Mouse (Mus musculus) hindbrain, embryonic 14.5 days (tissue): ENCODE data around the gene Bhmt. TPM values are rescaled to one million over a fixed set of nuclear protein-coding genes. Genes with fewer than 3 reads are reported as not detected.
"Not testable (repeated sequence)": the region's sequence is repeated elsewhere in the genome, so short reads cannot be mapped to it uniquely, and the experiment has no call there.

ENCODE experiments used
- ATAC-seq: fragments of 200-750 bp; cut with Nextera tagmentation; 2 replicates; pipeline ENCODE4 v1.8.0; 2017; ENCODE audit warnings: moderate number of reproducible peaks, mild to moderate bottlenecking, moderate TSS enrichment, moderate library complexity; ENCODE audit not compliant: low FRiP score
- DNase-seq: peaks from one replicate; pipeline ENCODE4 v3.0.0-alpha.2; 2015; ENCODE audit warnings: low spot score
- H3K27ac ChIP-seq: fragments of 300-500 bp; sonication (generic); 2 replicates; pipeline ENCODE4 v1.5.1; 2014; ENCODE audit warnings: mild to moderate bottlenecking, moderate library complexity
- H3K27me3 ChIP-seq: fragments of 300-500 bp; sonication (generic); 2 replicates; pipeline ENCODE4 v1.6.1; 2014; ENCODE audit warnings: mild to moderate bottlenecking, low read length, mixed read lengths; ENCODE audit not compliant: control insufficient read depth, insufficient read depth
- H3K36me3 ChIP-seq: fragments of 300-500 bp; sonication (generic); replicated peaks from 2 replicates; pipeline ENCODE4 v1.6.1; 2014; ENCODE audit not compliant: control insufficient read depth, insufficient read depth
- H3K4me1 ChIP-seq: fragments of 300-500 bp; sonication (generic); replicated peaks from 2 replicates; pipeline ENCODE4 v1.6.1; 2014; ENCODE audit warnings: antibody characterized with exemption, low read length, mixed read lengths; ENCODE audit not compliant: control insufficient read depth, insufficient read depth
- H3K4me2 ChIP-seq: fragments of 300-500 bp; sonication (generic); replicated peaks from 2 replicates; pipeline ENCODE4 v1.6.1; 2014; ENCODE audit warnings: mild to moderate bottlenecking, moderate library complexity
- H3K4me3 ChIP-seq: fragments of 300-500 bp; sonication (generic); replicated peaks from 2 replicates; pipeline ENCODE4 v1.5.1; 2014; ENCODE audit warnings: mild to moderate bottlenecking, low read length
- H3K9ac ChIP-seq: fragments of 300-500 bp; sonication (generic); 2 replicates; pipeline ENCODE4 v1.6.1; 2014
- H3K9me3 ChIP-seq: fragments of 300-500 bp; sonication (generic); 2 replicates; pipeline ENCODE4 v1.6.1; 2016; ENCODE audit warnings: low read length; ENCODE audit not compliant: control insufficient read depth
- WGBS: fragments of 180-500 bp; shearing (Covaris S2); extraction: QIAGEN DNeasy Blood & Tissue Kit; methylation state at CpG from one replicate; pipeline ENCODE4 v1.1.7; 2014; 5-methylcytosine and 5-hydroxymethylcytosine counted together
- polyA plus RNA-seq: library from polyadenylated mRNA; unstranded; fragments of >200 nt; fragmentation: Nextera tagmentation; extraction: Ambion mirVana; gene quantifications from 2 replicates; pipeline ENCODE4 v1.2.1, GENCODE M21; 2014

The Bhmt gene
- polyA plus RNA-seq, 1 experiment from 2014 or later: 1.2 TPM

DNA sequence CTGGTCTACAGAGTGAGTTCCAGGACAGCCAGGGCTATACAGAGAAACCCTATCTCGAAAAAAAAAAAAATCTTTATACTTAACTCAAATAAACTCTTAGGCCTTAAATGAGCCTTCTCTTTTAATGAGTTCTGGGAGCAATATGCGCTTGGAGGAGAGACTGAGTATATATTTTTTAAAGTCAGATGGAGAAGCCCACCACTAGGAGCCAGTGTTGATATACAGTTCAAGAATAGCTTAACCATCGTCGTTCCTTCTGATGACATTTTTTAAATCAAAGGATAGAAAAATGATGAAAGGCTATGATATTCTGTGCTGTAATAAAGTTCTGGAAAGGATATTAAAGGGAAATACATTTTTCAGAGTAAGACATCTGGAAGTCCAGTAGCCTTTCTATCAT lies 24.0 kb downstream of the Bhmt start:
- ATAC-seq (no peak), DNase-seq (no peak)
- Histone ChIP-seq H3K36me3 (no peaks in the 10 kb centered on the region), H3K27me3 (no peaks in the 10 kb centered on the region), H3K9ac (no peak overlapping the region), H3K4me2 (no peak overlapping the region), H3K4me3 (no peak overlapping the region), H3K27ac (no peak overlapping the region), H3K4me1 (no peaks in the 10 kb centered on the region), H3K9me3 (no peaks in the 10 kb centered on the region)
- WGBS: 79% methylated on average over 4 of the region's 4 CpGs

DNA sequence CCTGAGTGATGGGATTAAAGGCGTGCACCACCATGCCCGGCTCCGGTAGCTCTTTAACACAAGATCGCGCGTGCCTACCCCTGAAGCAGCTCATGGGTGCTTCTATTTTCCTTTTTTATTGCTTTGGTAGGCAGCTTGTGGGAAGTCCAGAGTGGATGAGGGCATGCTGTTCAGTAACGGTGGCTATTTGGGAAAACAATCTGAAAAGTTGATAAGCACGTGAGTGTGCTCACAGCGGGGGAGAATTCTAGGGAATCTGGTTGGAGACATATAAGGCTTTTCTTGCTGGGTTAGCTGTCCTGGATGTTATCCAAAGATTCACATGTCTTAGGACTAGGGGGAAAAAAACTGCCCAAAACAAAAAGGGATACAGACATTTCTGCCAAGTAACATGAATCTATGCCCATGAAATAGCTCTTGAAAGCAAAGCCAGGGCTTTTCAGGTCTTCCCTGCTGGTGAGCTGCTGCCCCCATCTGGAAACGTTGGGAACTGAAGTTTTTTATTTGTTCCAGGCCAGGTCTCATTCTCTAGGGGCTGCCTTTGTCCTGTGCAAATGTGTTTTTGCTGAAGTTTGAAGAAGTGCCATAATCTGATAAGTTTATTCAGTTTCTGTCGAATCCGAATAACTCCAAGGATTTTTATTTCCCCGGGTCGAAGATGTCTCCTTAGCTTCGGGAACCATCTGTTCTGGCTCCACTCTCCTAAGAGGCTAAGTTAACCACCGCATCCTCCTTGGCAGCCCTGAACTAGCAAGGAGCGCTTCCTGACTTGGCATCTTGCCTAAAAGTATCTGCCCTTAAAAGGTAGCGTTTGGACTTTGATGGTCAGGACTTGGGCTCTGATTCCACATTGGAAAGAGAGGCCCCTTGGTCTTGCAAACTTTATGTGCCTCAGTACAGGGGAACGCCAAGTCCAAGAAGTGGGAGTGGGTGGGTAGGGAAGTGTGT lies 24.8 kb downstream of the Bhmt start:
- Histone ChIP-seq H3K9ac (no peak overlapping the region), H3K27me3 (no peaks in the 10 kb centered on the region), H3K4me2 (no peak overlapping the region), H3K4me1 (no peaks in the 10 kb centered on the region), H3K27ac (no peak overlapping the region), H3K9me3 (no peaks in the 10 kb centered on the region), H3K4me3 (no peak overlapping the region), H3K36me3 (no peaks in the 10 kb centered on the region)
- ATAC-seq: peak; percentile 84
- DNase-seq: peak; percentile 91
- 62% methylated on average over 19 of the region's 19 CpGs for WGBS

DNA sequence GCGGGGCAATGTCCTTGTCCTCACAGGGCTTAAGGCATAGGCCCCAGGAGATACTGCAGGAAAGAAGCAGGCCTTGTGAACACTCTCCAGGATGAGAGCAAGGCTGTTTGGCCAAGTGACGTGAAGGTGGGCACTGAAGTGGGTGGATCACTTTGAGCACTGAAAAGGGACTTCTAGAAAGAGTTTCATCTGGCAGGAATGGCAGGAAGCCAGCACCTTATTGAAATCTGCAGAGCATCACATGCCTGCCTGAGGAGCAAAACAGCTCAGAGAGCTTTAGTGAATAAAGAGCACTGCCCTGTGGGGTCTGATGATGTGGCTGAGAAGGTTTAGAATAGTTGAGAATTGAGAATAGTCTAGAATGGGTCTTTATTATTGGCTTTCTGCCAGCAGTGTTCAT lies 29.3 kb downstream of the Bhmt start:
- Histone ChIP-seq H3K27ac (no peak overlapping the region), H3K27me3 (no peaks in the 10 kb centered on the region), H3K4me2 (no peak overlapping the region), H3K4me1 (no peaks in the 10 kb centered on the region), H3K9me3 (no peaks in the 10 kb centered on the region), H3K36me3 (no peaks in the 10 kb centered on the region), H3K4me3 (no peak overlapping the region), H3K9ac (no peak overlapping the region)
- ATAC-seq (no peak), DNase-seq (no peak)
- 79% methylated on average over 2 of the region's 2 CpGs for WGBS

DNA sequence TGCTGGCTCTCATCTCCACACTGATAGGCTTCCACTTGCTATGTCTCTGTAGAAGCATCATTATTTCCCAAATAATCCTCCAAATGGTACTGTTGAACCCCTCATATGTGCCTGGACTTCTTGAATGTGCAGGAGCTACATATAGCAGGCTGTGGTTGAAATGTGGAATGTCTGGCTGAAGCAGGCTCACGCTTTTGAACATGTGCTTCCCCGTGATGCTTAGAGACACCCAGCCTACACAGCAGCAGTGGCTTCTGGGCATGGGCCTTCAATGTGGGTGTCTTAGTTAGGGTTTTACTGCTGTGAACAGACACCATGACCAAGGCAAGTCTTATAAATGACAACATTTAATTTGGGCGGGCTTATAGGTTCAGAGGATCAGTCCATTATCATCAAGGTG lies 30.1 kb downstream of the Bhmt start:
- Histone ChIP-seq H3K27ac (no peak overlapping the region), H3K4me3 (no peak overlapping the region), H3K4me1 (no peaks in the 10 kb centered on the region), H3K4me2 (no peak overlapping the region), H3K27me3 (no peaks in the 10 kb centered on the region), H3K9me3 (no peaks in the 10 kb centered on the region), H3K36me3 (no peaks in the 10 kb centered on the region), H3K9ac (no peak overlapping the region)
- no peak for ATAC-seq
- DNase-seq: no peak
- WGBS: 98% methylated on average over 3 of the region's 3 CpGs

DNA sequence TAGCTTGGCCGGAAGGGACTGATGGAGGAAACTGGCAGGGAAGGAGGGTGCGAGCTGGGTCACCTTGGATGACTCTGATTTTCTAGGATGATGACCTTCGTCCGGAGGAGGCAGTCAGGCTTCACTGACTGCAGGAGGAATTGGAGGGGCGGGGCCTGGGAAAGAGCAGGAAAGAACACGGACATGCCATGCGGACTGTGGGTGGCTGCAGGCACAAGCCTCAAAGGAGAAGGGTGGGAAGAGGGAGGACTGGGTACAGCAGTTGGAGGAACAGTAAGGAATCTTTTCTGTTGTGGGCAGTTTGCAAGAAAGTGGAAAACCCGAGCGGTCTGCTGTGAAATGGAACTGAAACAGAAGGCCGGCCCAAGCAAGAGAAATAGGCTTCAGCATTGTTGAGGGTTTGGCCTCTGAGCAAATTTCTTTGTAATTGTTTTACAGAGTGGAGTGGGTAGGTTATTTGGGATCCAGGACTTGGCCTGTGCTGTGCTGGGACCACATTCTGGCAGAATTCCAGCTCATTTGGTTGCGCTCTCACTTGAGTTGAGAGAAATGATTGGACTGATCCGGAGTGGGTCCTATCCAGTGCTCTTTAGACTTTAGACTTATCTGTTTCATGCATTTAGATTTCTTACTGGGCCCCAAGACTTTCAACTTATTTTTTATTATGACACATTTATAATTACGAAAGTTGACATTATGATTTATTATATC lies 30.7 kb downstream of the Bhmt start:
- Histone ChIP-seq H3K9ac (no peak overlapping the region), H3K27ac (no peak overlapping the region), H3K27me3 (no peaks in the 10 kb centered on the region), H3K4me1 (no peaks in the 10 kb centered on the region), H3K4me2 (no peak overlapping the region), H3K36me3 (no peaks in the 10 kb centered on the region), H3K9me3 (no peaks in the 10 kb centered on the region), H3K4me3 (no peak overlapping the region)
- ATAC-seq: no peak
- no peak for DNase-seq
- WGBS: 78% methylated on average over 13 of the region's 13 CpGs

DNA sequence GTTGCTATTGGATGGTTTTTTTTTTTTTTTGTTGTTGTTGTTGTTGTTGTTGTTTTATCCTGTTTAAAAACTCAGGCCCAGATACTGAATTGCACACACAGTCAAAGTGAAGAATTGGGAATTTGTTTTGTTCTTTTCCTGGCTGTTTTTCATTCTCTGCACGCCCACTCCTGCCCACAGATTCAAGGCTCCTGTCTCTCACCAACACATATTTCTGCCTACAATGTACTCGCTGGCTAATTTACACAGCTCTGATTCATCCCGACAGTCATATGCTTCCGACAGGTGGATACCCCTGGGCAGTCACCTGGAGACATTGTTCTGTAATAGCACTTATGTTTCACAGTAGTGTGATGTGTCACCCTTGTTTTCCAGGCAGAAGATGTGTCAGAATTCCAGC lies 33.1 kb downstream of the Bhmt start:
- H3K9me3 ChIP-seq: no peaks in the 10 kb centered on the region
- no peak for DNase-seq
- H3K4me1 ChIP-seq: no peaks in the 10 kb centered on the region
- no peak overlapping the region for H3K4me3 ChIP-seq
- 87% methylated on average over 4 of the region's 4 CpGs for WGBS
- H3K27ac ChIP-seq: no peak overlapping the region
- H3K9ac ChIP-seq: no peak overlapping the region
- no peak for ATAC-seq
- H3K27me3 ChIP-seq: no peaks in the 10 kb centered on the region
- no peak overlapping the region for H3K4me2 ChIP-seq
- H3K36me3 ChIP-seq: no peaks in the 10 kb centered on the region

DNA sequence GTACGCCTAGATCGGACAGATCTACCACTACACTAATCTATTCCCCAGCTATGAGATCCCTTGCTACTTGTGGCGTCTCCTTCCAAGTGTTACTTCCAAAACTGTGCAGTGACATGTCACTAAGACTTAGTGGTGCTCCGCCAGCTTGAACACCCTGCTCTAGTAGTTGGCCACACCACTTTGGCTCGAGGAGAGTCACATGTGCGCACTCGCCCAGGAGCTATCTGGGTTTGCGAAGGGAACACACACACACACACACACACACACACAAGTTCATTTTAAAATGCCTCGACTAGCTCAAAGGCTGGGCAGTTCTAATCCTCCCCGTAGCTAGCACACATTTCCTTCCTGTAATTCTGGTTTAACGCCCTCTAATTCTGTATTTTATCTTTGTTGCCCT lies 36.2 kb downstream of the Bhmt start:
- H3K4me3 ChIP-seq: no peak overlapping the region
- no peaks in the 10 kb centered on the region for H3K9me3 ChIP-seq

DNA sequence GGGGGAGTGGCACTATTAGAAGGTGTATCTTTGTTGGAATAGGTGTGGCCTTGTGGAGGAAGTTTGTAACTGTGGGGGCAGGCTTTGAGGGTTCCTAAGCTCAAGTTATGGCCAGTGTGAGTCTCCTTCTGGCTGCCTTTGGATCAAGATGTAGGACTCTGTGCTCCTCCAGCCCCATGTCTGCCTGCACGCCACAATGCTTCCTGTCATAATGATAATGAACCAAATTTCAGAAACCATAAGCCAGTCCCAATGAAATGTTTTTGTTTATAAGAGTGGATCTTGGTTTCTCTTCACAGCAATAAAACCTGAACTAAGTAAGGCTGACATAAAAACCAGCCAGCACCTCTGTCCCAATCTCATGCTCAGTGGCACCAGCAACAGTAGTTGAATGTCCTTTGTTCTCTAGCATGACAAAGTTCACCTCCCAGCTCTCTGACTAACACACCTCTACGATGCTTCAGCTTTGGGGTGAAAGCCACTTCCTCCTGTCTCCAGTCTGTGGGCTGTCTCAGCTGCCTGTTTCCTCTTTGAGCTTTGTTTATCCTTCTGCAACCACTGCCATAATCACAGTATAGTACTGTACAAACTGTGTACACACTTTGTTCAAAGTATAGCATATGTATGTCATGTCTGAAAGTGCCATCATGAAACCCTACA lies 44.6 kb downstream of the Bhmt start:
- Histone ChIP-seq H3K36me3 (no peaks in the 10 kb centered on the region), H3K27ac (no peak overlapping the region), H3K9ac (no peak overlapping the region), H3K9me3 (no peaks in the 10 kb centered on the region), H3K4me1 (no peaks in the 10 kb centered on the region), H3K27me3 (no peaks in the 10 kb centered on the region), H3K4me3 (no peak overlapping the region), H3K4me2 (no peak overlapping the region)
- DNase-seq: no peak
- ATAC-seq: no peak
- WGBS: 86% methylated on average over 2 of the region's 2 CpGs

More for the DNA sequence above, 36.2 kb downstream of the Bhmt start:
- Histone ChIP-seq H3K27me3 (no peaks in the 10 kb centered on the region), H3K9ac (no peak overlapping the region), H3K4me2 (no peak overlapping the region), H3K36me3 (no peaks in the 10 kb centered on the region), H3K4me1 (no peaks in the 10 kb centered on the region), H3K27ac (no peak overlapping the region)
- DNase-seq: no peak
- 90% methylated on average over 11 of the region's 11 CpGs for WGBS
- no peak for ATAC-seq

DNA sequence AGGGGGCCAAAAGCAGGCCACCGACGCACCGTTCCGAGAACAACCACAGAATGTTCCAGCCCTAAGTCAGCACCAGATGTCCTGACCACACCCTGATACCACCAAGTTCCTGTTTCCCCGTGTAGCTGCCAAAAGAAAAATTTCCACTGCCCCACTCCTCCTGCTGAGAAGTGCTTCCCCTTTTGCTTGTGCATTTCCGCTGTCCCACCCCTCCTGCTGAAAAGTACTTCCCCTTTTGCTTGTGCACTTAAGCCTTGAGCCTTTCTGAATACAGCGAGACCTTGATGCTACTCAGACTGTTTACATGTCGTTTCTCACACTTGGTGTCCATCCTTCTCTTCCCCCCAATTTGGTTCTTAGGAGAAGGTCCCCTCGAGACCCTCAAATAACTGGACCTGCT lies 55.2 kb downstream of the Bhmt start:
- not testable (repeated sequence) for H3K27ac ChIP-seq, H3K9me3 ChIP-seq, H3K4me3 ChIP-seq, H3K36me3 ChIP-seq, DNase-seq, H3K4me1 ChIP-seq, H3K27me3 ChIP-seq, H3K4me2 ChIP-seq, H3K9ac ChIP-seq, ATAC-seq
- WGBS: 93% methylated on average over 9 of the region's 9 CpGs
